Mouse (Mus musculus) lung, adult 2 months (tissue): ENCODE measurements at regions not wholly inside any gene's neighbourhood (a gene's known extent, or its start where the extent isn't known, plus 50 kb on each side); places are given as distances from the start of the nearest gene placed in this dataset.

Experiments used
- CTCF ChIP-seq: fragments of 200-500 bp; IDR thresholded peaks from 2 replicates; pipeline ENCODE4 v1.5.1; 2011; ENCODE audit warnings: mild to moderate bottlenecking, low read length, control low read depth; ENCODE audit not compliant: insufficient read depth
- POLR2A ChIP-seq: fragments of 200-500 bp; IDR thresholded peaks from 2 replicates; pipeline ENCODE4 v1.6.1; 2011; ENCODE audit warnings: low read depth, mild to moderate bottlenecking, control low read depth, low read length, borderline replicate concordance; ENCODE audit errors: extremely low read depth

DNA sequence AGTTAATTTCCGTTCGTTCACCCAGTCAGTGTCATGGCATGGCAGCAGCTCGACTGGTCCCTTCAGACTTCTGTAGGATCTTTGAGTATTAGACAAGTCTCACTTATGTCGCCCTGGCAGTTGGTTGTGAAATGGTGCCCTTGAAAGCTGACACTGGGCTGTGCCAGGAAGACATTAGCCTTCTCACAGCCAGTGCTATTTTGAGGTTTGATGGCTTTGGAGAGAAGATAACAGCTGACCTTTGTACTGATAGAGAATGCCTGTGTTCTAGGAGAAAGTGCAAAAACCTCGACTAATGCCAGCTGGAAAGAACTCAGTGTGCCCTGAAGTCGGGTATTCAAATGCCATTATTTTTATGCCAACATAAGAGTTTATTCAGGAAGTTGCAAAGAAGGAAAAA is 207.3 kb downstream of the Plpp3 start:
- TF ChIP-seq CTCF (no peak), POLR2A (no peak)
